Mouse (Mus musculus) cortical plate, adult 2 months (tissue): Measurements from ENCODE around the gene Prkce.

Experiments used
- CTCF ChIP-seq: fragments of 200-500 bp; IDR thresholded peaks from 2 replicates; pipeline ENCODE4 v1.5.1; 2011; ENCODE audit warnings: mild to moderate bottlenecking, control low read depth, low read length; ENCODE audit not compliant: insufficient read depth; ENCODE audit errors: extremely low read depth
- POLR2A ChIP-seq: fragments of 200-500 bp; IDR thresholded peaks from 2 replicates; pipeline ENCODE4 v1.6.1; 2011; ENCODE audit warnings: mild to moderate bottlenecking, low read length, control low read depth; ENCODE audit not compliant: insufficient read depth; ENCODE audit errors: extremely low read depth

- TF ChIP-seq CTCF (no peak), POLR2A (no peak)
Observed at GRCm38 (mm10) chr17:86580724-86581123, 413.1 kb downstream of the Prkce start.
